Mouse (Mus musculus) limb, embryonic 15.5 days (tissue): ENCODE measurements around the gene 2510002D24Rik. TPM values are rescaled to one million over a fixed set of nuclear protein-coding genes. Genes with fewer than 3 reads are reported as not detected.
"Not testable (repeated sequence)": the region's sequence is repeated elsewhere in the genome, so short reads cannot be mapped to it uniquely, and the experiment has no call there.

Source experiments
- ATAC-seq: fragments of 200-750 bp; cut with Nextera tagmentation; 2 replicates; pipeline ENCODE4 v1.8.0; 2017; ENCODE audit warnings: low read depth, moderate TSS enrichment; ENCODE audit not compliant: insufficient number of reproducible peaks, low FRiP score, low TSS enrichment
- H3K27ac ChIP-seq: fragments of 300-500 bp; sonication (generic); 2 replicates; pipeline ENCODE4 v1.5.1; 2015; ENCODE audit warnings: moderate library complexity, mild to moderate bottlenecking, inconsistent platforms
- H3K27me3 ChIP-seq: fragments of 300-500 bp; sonication (generic); 2 replicates; pipeline ENCODE4 v1.6.1; 2015; ENCODE audit warnings: inconsistent platforms
- H3K36me3 ChIP-seq: fragments of 300-500 bp; sonication (generic); 2 replicates; pipeline ENCODE4 v1.6.1; 2015; ENCODE audit warnings: inconsistent platforms
- H3K4me1 ChIP-seq: fragments of 300-500 bp; sonication (generic); 2 replicates; pipeline ENCODE4 v1.6.1; 2015; ENCODE audit warnings: inconsistent platforms
- H3K4me2 ChIP-seq: fragments of 300-500 bp; sonication (generic); 2 replicates; pipeline ENCODE4 v1.6.1; 2015; ENCODE audit warnings: mild to moderate bottlenecking, inconsistent platforms
- H3K4me3 ChIP-seq: fragments of 300-500 bp; sonication (generic); 2 replicates; pipeline ENCODE4 v1.5.1; 2015; ENCODE audit warnings: mild to moderate bottlenecking, inconsistent platforms
- H3K9ac ChIP-seq: fragments of 300-500 bp; sonication (generic); 2 replicates; pipeline ENCODE4 v1.6.1; 2015; ENCODE audit warnings: inconsistent platforms
- H3K9me3 ChIP-seq: fragments of 300-500 bp; sonication (generic); 2 replicates; pipeline ENCODE4 v1.6.1; 2016; ENCODE audit warnings: inconsistent platforms
- WGBS: fragments of 180-500 bp; shearing (Covaris S2); methylation state at CpG from one replicate; pipeline ENCODE4 v1.1.7; 2015; 5-methylcytosine and 5-hydroxymethylcytosine counted together
- polyA plus RNA-seq: library from polyadenylated mRNA; unstranded; fragments of >200 nt; fragmentation: Nextera tagmentation; extraction: Ambion mirVana; gene quantifications from 2 replicates; pipeline ENCODE4 v1.2.1, GENCODE M21; 2015

The 2510002D24Rik gene
- polyA plus RNA-seq, 1 experiment from 2014 or later, result 43.6 TPM

DNA sequence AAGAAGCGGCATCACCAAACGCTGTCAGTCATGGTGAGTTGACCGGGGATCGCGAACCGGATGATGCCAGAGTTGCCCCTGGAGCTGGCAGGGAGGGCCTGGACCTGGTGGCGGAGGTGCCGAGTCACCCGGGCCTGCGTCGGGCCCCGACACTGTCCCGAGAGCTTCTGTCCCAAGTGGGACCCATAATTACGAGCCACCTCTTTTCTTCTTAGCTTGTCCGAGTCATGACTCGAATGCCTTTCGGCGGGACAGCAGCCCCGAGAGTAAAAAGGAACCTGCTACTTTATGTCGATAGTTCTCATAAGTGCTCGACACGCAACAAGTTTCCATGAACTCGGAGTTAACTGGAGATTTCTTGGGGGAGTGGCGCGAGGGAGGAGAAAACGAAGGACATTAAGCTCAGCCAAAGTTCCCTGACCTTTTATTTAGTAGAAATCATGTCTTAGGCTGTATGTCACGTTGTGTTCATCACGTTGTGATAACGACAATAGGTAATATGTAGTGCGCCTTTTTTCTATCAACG lies 23.9 kb upstream of the 2510002D24Rik start:
- 1% methylated on average over 31 of the region's 31 CpGs for WGBS
- Histone ChIP-seq H3K4me3 (peak overlapping the region; percentile 73), H3K9ac (peak overlapping the region; percentile 83), H3K27ac (peak overlapping the region; percentile 81), H3K4me1 (peaks cover 21% of the 10 kb centered on the region), H3K4me2 (peak overlapping the region; percentile 49), H3K27me3 (no peaks in the 10 kb centered on the region), H3K36me3 (peaks cover 50% of the 10 kb centered on the region), H3K9me3 (no peaks in the 10 kb centered on the region)
- ATAC-seq, result no peak

DNA sequence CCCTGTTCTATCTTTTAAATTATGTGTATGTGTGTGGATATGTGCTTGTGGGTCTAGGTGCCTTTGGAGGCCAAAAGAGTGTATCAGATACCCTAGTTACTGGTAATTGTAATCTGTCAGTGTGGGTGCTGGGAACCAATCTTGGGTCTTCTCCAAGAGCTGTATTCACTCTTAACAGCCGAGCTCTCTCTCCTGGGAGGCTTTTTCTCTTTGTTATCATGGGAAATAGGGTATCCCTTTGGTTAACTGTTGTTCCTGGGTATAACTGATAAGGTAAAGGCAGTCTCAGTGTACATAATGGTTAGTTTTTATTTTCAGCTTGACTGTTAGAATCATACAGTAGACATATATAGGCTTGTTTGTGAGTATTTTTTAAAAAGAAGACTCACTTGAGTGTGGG lies 14.0 kb upstream of the 2510002D24Rik start:
- ATAC-seq, result no peak
- WGBS, result 85% methylated on average over 1 of the region's 1 CpGs
- no peak overlapping the region for H3K4me3 ChIP-seq
- H3K4me1 ChIP-seq, result no peaks in the 10 kb centered on the region
- H3K9ac ChIP-seq, result no peak overlapping the region
- H3K27ac ChIP-seq, result no peak overlapping the region
- peaks cover 95% of the 10 kb centered on the region for H3K36me3 ChIP-seq
- H3K4me2 ChIP-seq, result no peak overlapping the region
- no peaks in the 10 kb centered on the region for H3K9me3 ChIP-seq
- no peaks in the 10 kb centered on the region for H3K27me3 ChIP-seq

DNA sequence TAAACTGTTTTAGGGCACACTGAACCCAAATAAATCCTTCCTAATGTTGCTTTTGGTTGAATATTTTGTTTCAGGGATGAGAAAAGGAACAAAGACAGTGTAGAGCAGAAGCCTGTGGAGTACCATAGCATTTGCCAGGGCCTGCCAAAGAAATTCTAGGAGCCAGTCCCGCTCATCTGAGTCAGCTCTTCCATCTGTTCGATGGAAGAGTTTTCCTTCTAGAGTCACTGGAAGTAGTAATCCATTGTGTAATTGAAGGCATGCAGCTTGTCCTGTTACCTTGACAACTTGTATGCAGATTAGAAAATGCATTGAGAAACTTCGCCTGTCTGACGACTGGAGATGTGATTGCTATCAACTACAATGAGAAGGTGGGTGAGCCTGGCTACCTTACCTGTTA lies 13.5 kb upstream of the 2510002D24Rik start:
- Histone ChIP-seq H3K4me1 (no peaks in the 10 kb centered on the region), H3K27me3 (no peaks in the 10 kb centered on the region), H3K36me3 (peaks cover 96% of the 10 kb centered on the region), H3K4me3 (no peak overlapping the region), H3K9me3 (no peaks in the 10 kb centered on the region), H3K27ac (no peak overlapping the region), H3K9ac (no peak overlapping the region), H3K4me2 (no peak overlapping the region)
- ATAC-seq, result no peak
- WGBS, result 81% methylated on average over 4 of the region's 4 CpGs

DNA sequence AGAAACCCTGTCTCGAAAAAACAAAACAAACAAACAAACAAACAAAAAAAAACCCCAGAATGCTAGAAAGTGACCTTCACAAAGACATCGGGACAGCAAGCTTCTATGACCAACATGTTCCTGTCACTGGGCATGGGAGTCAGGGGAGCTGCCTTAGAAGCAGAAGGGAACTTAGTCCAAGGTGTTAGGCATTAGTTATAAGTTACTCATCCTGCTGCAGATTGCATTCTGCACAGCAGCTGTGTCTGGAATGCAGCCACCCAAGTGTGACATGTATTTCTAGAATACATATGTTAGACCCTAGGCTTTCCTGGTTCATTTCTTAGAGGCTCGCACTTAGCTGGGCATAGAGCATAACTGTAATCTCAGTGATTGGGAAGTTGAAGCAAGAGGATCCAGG lies 7.7 kb upstream of the 2510002D24Rik start:
- H3K4me1 ChIP-seq, result no peaks in the 10 kb centered on the region
- H3K4me2 ChIP-seq, result no peak overlapping the region
- H3K9me3 ChIP-seq, result no peaks in the 10 kb centered on the region
- H3K27ac ChIP-seq, result no peak overlapping the region
- H3K9ac ChIP-seq, result no peak overlapping the region
- WGBS, result 93% methylated on average over 3 of the region's 3 CpGs
- no peak overlapping the region for H3K4me3 ChIP-seq
- no peak for ATAC-seq
- peaks cover 87% of the 10 kb centered on the region for H3K36me3 ChIP-seq
- no peaks in the 10 kb centered on the region for H3K27me3 ChIP-seq

DNA sequence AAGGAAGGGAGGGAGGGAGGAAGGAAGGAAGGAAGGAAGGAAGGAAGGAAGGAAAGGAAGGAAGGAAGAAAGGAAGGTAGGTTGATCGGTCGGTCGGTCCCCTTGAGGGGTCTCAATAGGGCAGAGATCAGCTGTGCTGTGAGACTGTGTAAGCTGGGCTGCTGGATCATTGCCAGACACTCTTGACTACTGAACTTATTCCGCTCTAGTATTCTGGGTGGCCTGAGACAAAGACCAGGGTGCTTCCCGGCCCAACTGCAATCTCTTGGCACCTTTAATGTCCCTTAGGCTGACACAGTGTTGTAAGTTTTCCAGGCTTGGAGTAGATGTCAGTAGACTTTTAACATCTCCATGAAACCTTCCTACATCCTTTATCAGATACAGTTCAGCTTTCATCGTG lies 7.3 kb upstream of the 2510002D24Rik start:
- Histone ChIP-seq H3K4me3 (no peak overlapping the region), H3K4me1 (no peaks in the 10 kb centered on the region), H3K27ac (no peak overlapping the region), H3K27me3 (no peaks in the 10 kb centered on the region), H3K9me3 (no peaks in the 10 kb centered on the region), H3K36me3 (peaks cover 88% of the 10 kb centered on the region), H3K9ac (no peak overlapping the region), H3K4me2 (no peak overlapping the region)
- no peak for ATAC-seq
- WGBS, result 91% methylated on average over 6 of the region's 6 CpGs

DNA sequence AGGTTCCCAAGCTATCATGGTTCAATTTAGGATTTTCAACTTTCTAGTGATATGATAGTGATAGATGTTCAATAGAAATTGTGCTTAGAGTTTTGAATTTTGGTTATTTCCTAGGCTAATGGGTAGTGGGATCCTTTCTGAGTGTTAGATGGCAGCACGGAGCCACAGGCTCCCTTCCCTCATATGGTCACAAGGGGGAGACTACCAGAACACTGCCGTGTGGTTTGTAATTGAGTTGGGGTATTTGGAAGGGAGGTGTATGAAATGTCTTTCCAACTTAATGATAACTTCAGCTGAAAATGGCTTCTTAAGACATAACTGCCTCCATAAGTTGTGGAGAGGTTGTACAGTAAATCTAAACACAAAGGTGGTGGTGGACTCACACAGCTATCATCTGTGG lies 2.9 kb upstream of the 2510002D24Rik start:
- no peaks in the 10 kb centered on the region for H3K27me3 ChIP-seq
- ATAC-seq, result no peak
- peaks cover 56% of the 10 kb centered on the region for H3K36me3 ChIP-seq
- H3K9ac ChIP-seq, result no peak overlapping the region
- H3K9me3 ChIP-seq, result no peaks in the 10 kb centered on the region
- no peak overlapping the region for H3K27ac ChIP-seq
- whole genome bisulfite sequencing, result 68% methylated on average over 2 of the region's 2 CpGs
- H3K4me1 ChIP-seq, result no peaks in the 10 kb centered on the region
- H3K4me3 ChIP-seq, result no peak overlapping the region
- no peak overlapping the region for H3K4me2 ChIP-seq

DNA sequence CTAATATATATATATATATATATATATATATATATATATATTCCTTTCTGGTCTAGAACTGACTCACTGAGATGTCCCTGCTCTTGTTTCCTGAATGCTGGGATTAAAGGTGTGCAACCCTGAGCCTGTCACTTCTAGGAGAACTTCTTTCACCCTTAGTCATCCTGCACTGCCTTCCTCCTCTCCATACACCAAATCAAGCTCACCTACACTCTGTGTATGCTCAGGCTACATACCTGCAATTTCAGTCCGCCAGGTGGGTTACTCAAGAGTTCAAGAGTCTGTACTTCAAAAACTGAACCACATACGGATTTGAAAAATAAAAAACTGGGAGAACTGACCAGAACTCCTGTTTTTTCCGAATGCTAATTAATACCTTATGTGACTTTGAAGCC lies 308 bp upstream of the 2510002D24Rik start:
- no peak for ATAC-seq
- Histone ChIP-seq H3K4me3 (peak overlapping the region; percentile 80), H3K9ac (no peak overlapping the region), H3K27me3 (no peaks in the 10 kb centered on the region), H3K4me2 (peak overlapping the region; percentile 57), H3K4me1 (no peaks in the 10 kb centered on the region), H3K9me3 (no peaks in the 10 kb centered on the region), H3K27ac (no peak overlapping the region), H3K36me3 (peaks cover 43% of the 10 kb centered on the region)
- WGBS, result 20% methylated on average over 3 of the region's 3 CpGs

DNA sequence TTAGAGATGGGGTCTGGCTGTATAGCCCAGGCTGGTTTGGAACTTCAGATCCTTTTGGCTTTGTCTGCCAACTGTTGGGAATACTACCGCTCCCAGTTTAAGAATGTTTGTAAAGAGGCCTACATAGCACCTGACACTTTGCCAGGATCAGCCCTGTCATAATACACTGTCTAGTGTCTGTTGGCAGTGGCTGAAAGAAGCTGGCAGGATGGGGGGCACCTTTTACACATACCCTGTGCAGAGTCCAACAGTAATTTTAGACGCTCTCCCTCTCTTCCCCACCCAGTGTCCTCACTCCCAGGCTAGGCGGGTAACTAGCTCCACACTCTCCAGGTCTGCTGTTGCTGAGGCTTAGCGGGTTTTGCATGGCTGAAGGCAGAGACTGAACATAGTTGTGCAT lies 2.0 kb downstream of the 2510002D24Rik start:
- 93% methylated on average over 4 of the region's 4 CpGs for WGBS
- ATAC-seq, result no peak
- Histone ChIP-seq H3K27ac (no peak overlapping the region), H3K36me3 (peaks cover 27% of the 10 kb centered on the region), H3K4me2 (no peak overlapping the region), H3K27me3 (no peaks in the 10 kb centered on the region), H3K4me1 (no peaks in the 10 kb centered on the region), H3K4me3 (no peak overlapping the region), H3K9ac (no peak overlapping the region), H3K9me3 (no peaks in the 10 kb centered on the region)

DNA sequence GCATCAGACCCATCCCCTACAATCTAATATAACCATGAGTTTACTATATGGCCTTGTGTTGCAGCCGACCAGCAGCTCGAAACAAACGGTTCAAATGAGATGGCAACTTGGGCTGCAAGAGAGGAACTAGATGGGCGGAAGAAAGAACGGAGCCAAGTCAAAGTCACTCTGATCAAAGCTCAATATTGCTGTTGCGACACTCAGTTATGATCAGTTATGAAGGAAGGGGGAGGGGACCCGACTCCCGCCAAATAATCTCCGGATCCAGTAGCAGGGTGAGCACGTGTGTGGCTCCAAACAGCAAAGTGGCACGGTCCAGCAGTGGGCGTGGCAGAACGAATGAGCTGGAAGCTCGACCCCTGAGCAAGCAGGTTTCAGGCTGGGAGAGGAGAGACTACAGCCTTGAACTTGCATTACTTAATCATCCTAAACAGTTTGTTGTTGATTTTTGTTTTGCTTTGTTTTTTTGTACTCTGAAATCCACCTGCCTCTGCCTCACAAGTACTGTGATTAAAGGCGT lies 10.0 kb downstream of the 2510002D24Rik start:
- WGBS, result 87% methylated on average over 15 of the region's 15 CpGs
- H3K36me3 ChIP-seq, result 0 out of 2 replicates have a peak, but pooled peaks cover 2% of the 10 kb centered on the region
- H3K9ac ChIP-seq, result no peak overlapping the region
- no peaks in the 10 kb centered on the region for H3K9me3 ChIP-seq
- H3K4me2 ChIP-seq, result no peak overlapping the region
- ATAC-seq, result no peak
- H3K27ac ChIP-seq, result no peak overlapping the region
- H3K27me3 ChIP-seq, result no peaks in the 10 kb centered on the region
- no peak overlapping the region for H3K4me3 ChIP-seq
- no peaks in the 10 kb centered on the region for H3K4me1 ChIP-seq

DNA sequence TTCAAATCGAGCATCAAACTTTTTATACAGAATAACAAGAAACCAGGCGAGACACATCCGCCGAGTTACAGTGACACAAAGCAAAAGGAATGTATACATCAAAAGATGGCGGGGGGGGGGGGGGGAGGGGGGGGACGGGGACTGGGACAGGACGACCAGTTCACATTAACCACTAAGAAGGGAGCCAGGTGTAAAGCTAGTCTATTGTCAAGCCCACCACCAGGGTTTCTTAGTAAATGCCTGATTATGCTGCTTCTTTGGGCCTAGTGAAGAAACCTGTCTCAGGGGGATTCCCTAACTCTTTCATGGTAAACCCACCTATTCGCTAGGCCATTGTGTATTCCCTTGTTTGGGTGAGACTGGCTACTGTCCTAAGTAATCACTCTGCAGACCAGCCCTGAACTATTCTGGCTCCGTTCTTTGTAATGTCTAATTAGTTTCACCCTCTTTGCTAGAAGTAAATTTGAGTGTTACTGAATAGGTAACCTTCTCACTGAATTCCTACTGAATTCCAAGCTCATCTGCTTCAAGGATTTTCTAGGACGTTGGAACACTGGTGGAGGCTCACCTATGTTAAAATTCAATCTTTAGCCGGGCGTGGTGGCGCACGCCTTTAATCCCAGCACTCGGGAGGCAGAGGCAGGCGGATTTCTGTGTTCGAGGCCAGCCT lies 13.3 kb downstream of the 2510002D24Rik start:
- not testable (repeated sequence) for H3K9ac ChIP-seq, H3K4me1 ChIP-seq, H3K36me3 ChIP-seq, H3K9me3 ChIP-seq, H3K4me3 ChIP-seq, H3K27me3 ChIP-seq, H3K27ac ChIP-seq, H3K4me2 ChIP-seq, ATAC-seq
- 89% methylated on average over 15 of the region's 17 CpGs for WGBS

DNA sequence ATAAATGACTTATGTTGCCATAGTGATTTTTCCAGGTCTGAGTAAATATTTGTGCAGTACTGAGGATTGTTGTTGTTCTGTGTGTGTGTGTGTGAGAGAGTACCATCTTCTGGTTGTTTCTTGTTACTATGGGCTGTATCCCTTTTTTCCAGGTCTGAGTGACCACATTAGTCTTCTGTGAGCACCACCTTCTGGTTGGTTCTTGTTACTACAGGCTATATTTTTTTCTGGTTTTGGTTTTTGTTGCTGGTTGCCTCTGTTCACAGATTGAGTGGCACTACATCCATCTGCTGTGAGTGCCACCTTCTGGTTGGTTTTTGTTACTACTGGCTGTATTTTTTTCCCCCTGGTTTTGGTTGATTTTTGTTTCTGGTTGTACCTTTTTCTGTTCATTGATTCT lies 22.2 kb downstream of the 2510002D24Rik start:
- H3K4me1 ChIP-seq, result no peaks in the 10 kb centered on the region
- no peak overlapping the region for H3K4me3 ChIP-seq
- H3K27me3 ChIP-seq, result no peaks in the 10 kb centered on the region
- no peak overlapping the region for H3K27ac ChIP-seq
- ATAC-seq, result no peak
- H3K9me3 ChIP-seq, result no peaks in the 10 kb centered on the region
- H3K4me2 ChIP-seq, result no peak overlapping the region
- H3K9ac ChIP-seq, result no peak overlapping the region
- H3K36me3 ChIP-seq, result no peaks in the 10 kb centered on the region

DNA sequence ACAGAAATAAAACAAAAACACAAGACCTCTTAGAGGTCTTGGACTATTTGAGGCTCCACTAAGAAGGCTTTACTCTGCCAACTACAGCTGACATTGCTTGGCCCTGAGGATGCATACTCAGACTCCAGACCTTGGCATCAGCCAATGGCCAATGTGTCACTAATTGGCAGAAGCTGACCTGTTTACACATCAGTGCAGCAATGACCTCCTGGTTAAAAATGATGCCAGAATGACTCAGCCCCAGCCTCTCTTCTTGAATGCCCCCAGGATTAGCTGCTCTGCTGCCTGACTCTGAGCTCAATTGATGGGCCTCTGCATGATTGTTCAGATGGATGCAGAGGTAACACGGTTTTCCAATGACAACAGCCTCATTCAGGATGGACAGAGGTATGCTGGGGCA lies 23.8 kb downstream of the 2510002D24Rik start:
- Histone ChIP-seq H3K36me3 (no peaks in the 10 kb centered on the region), H3K9me3 (no peaks in the 10 kb centered on the region), H3K27ac (no peak overlapping the region), H3K4me3 (no peak overlapping the region), H3K4me1 (no peaks in the 10 kb centered on the region), H3K9ac (no peak overlapping the region), H3K4me2 (no peak overlapping the region), H3K27me3 (no peaks in the 10 kb centered on the region)
- no peak for ATAC-seq
- 60% methylated on average over 1 of the region's 1 CpGs for WGBS
